In genomic region chr11:76899758-76900738, GRCm38 (mm10) we compare ENCODE assay signal across 9 mouse cellular contexts. TPM values are rescaled to one million over a fixed set of nuclear protein-coding genes. Genes with fewer than 3 reads are reported as not detected.
DNase-seq lines count a peak whose midpoint lies in the region; TF ChIP-seq lines count a peak whose summit lies in the region.
"Had no signal": no experiment of that assay in that cellular context is flagged by ENCODE, and none has a peak within 500 bp of the region (broad histone marks: within the 10 kb centered on the region; RNA-seq: fewer than 3 reads in every experiment).

No protein-coding gene starts in this region.

- DNase-seq in layer of hippocampus, adult 2 months (ENCODE audit: low spot score in 2 of 2) = no peak
- no peak for DNase-seq in layer of hippocampus, adult 9-11 months
- peak; percentile 34 for DNase-seq in R1 (ENCODE audit: low read depth, low spot score)
- DNase-seq in heart, postnatal 4 days = peak; percentile 35
- peak; percentile 22 for DNase-seq in retina, embryonic 14.5 days (ENCODE audit: low spot score)
- DNase-seq in thymus, postnatal 14 days = no peak
- DNase-seq in spleen, adult 18-20 months = no peak
- DNase-seq in B cell, adult 2 months = no peak

- peak; percentile 58 for TF ChIP-seq CTCF in layer of hippocampus, adult 2 months (conservative IDR thresholded peaks at IDR 0.05)

- H3K27ac ChIP-seq in layer of hippocampus, adult 2 months = no peak overlapping the region
- H3K27ac ChIP-seq: heart, embryonic 15.5 days had no signal

- no peak overlapping the region for H3K4me3 ChIP-seq in layer of hippocampus, adult 2 months
- H3K4me3 ChIP-seq: heart, embryonic 15.5 days had no signal

RNA-seq across cellular contexts. Expression of gene Tmigd1, which starts 1.9 kb away (rescaled TPM):
- total RNA-seq in layer of hippocampus, adult 2 months (2021) = not detected
- under 1 TPM in 1 of 2 experiments, not detected in 1; 0.59 TPM for total RNA-seq in heart, postnatal 4 days (2021)

RNA-seq across cellular contexts. Expression of gene Blmh, which starts 24.6 kb away (rescaled TPM):
- total RNA-seq in layer of hippocampus, adult 2 months (2021) = 10 to 100 TPM; 57.7 to 58.2 TPM
- total RNA-seq in heart, postnatal 4 days (2021) = 10 to 100 TPM; 66.1 to 74.4 TPM

RNA-seq across cellular contexts. Expression of gene Cpd, which starts 53.2 kb away (rescaled TPM):
- 10 to 100 TPM; 60.0 to 62.3 TPM for total RNA-seq in layer of hippocampus, adult 2 months (2021)
- 10 to 100 TPM; 66.0 to 66.4 TPM for total RNA-seq in heart, postnatal 4 days (2021)

Comparison
In these comparisons a context has a peak if more than half of its experiments do, and no peak if none do; other contexts are left out.
1. DNase-seq: peak in R1 (single experiment), heart, postnatal 4 days (single experiment) and retina, embryonic 14.5 days (single experiment); none in layer of hippocampus, adult 2 months (0 of 2), layer of hippocampus, adult 9-11 months (single experiment), thymus, postnatal 14 days (single experiment), spleen, adult 18-20 months (0 of 2) and B cell, adult 2 months (0 of 2).